Mouse (Mus musculus) gastrocnemius, adult 8-10 months (tissue): Measurements from ENCODE around the gene Ms4a2. TPM values are rescaled to one million over a fixed set of nuclear protein-coding genes. Genes with fewer than 3 reads are reported as not detected.

Experiments used
- DNase-seq, 2 experiments: peaks; one replicate each; pipeline ENCODE4 v3.0.0; 2022; ENCODE audit warnings: low spot score in 2 of 2
- total RNA-seq, 4 experiments: library from RNA; stranded (reverse); gene quantifications; 2 replicates each; pipeline ENCODE4 v1.2.4; 2022

Ms4a2 gene
- total RNA-seq, 4 experiments from 2014 or later = 0.19 to 0.34 (median 0.31) TPM; not detected in 1

DNA sequence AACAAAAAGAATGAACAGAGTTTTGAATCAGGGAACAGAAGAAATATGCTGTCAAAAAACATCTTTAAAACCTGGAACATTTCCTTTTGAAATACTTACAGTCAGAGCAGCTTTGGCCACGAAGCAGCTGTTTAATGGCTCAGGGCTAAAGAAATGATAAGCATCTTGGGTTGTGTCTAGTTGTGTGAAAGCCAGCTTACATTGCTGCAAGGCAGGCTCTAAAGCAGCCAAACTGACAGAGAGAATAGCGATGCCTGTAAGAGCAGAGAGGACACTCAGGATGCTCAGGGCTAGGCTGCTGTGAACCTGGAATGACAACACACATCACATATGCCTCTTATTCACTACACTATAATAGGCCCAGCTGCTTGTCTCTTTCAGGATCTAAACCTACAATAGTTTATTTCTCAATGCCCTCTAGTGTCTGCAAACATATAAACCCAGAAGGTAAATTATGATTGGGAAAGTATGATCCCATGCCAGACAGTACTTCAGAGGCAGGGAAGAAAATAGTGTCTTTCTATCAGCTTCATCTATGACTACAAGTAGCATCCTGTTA is 33.5 kb downstream of the Ms4a2 start:
- DNase-seq = no peak

DNA sequence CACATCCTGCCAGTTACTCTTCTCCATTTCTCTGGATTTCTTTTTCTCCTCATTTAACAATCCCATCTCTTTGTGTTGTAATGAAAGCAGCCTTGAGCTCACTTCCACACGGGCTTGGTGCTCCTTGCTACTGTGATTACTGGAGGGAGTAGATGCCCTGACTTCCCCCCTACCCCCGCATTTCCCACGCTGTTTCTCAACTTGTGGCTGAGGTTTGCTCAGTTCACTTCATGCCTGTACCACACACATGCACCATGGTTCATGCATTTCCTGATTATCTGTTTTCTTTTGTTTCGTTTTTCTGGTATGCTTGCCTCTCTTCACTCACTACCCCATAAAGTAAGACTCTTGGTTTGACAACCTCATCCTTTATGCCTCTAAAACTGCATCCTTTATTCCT is 34.3 kb downstream of the Ms4a2 start:
- DNase-seq = no peak

DNA sequence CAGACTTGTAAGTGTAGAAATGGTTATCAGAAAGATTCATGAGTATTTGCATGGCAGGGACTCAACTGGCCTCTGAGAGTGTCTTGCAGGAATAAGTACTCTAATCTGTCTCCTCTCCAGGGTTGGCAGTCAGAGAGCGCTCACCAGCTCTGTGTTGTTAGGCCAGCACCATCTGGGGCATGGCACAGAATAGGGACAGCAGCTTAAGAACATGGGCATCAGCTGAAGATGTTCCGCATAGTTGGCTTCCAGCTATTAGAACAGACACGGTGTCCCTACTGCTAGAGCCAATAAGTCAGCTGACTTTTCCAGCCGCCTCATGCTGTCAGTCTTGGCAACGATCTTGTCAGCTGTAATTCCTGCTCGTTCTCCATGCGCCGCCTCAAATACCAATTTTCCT is 48.6 kb downstream of the Ms4a2 start:
- no peak for DNase-seq

Other genes starting within 250 kb of the Ms4a2 start
- gene Ms4a4a, start 248.2 kb downstream of the Ms4a2 start, total RNA-seq = 1 to 10 TPM in 2 of 4 experiments, under 1 TPM in 1, not detected in 1; 0.39 to 1.6 (median 1.4) TPM
- not detected for gene Ms4a4c, start 218.9 kb downstream of the Ms4a2 start, total RNA-seq
- gene Ms4a4b, start 180.2 kb downstream of the Ms4a2 start, total RNA-seq = not detected
- gene Ms4a6c, start 154.4 kb downstream of the Ms4a2 start, total RNA-seq = 1 to 10 TPM in 1 of 4 experiments, under 1 TPM in 3; 0.41 to 1.3 (median 0.70) TPM
- gene Gm8369, start 137.8 kb downstream of the Ms4a2 start, total RNA-seq = not detected
- gene Ms4a6b, start 107.2 kb downstream of the Ms4a2 start, total RNA-seq = 1 to 10 TPM in 2 of 4 experiments, under 1 TPM in 2; 0.73 to 2.0 (median 1.0) TPM
- 1 to 10 TPM; 1.7 to 3.6 (median 2.5) TPM for gene Ms4a4d, start 86.9 kb downstream of the Ms4a2 start, total RNA-seq
- gene Ms4a6d, start 18.9 kb downstream of the Ms4a2 start, total RNA-seq = under 1 TPM in 3 of 4 experiments, not detected in 1; 0.29 to 0.86 (median 0.81) TPM
- gene Ms4a3, start 17.1 kb upstream of the Ms4a2 start, total RNA-seq = not detected
- not detected for gene Oosp2, start 36.8 kb upstream of the Ms4a2 start, total RNA-seq
- gene Oosp1, start 67.4 kb upstream of the Ms4a2 start, total RNA-seq = not detected
- not detected for gene Oosp3, start 73.3 kb upstream of the Ms4a2 start, total RNA-seq
- gene Gif, start 123.8 kb upstream of the Ms4a2 start, total RNA-seq = not detected
- 10 to 100 TPM; 57.8 to 69.5 (median 61.5) TPM for gene Mrpl16, start 146.7 kb upstream of the Ms4a2 start, total RNA-seq
- 1 to 10 TPM in 3 of 4 experiments, under 1 TPM in 1; 0.97 to 1.8 (median 1.2) TPM for gene Stx3, start 195.7 kb upstream of the Ms4a2 start, total RNA-seq
- not detected for gene Olfr1417, start 215.5 kb upstream of the Ms4a2 start, total RNA-seq
- not detected for gene Olfr1418, start 237.3 kb upstream of the Ms4a2 start, total RNA-seq